Mouse (Mus musculus): ENCODE results near the gene Cryl1. TPM values are rescaled to one million over a fixed set of nuclear protein-coding genes. Genes with fewer than 3 reads are reported as not detected.

Cryl1 gene
- polyA plus RNA-seq, 1 experiment from 2014 or later = 10.8 TPM

Other genes with a start within 250 kb of the Cryl1 start
- 6.3 TPM in 2 replicates for gene Ift88, start 25.5 kb upstream of the Cryl1 start, polyA plus RNA-seq (2015; fragmentation: Nextera tagmentation; extraction: Ambion mirVana)
- 2.1 and 2.9 TPM in 2 replicates for gene Il17d, start 126.2 kb upstream of the Cryl1 start, polyA plus RNA-seq (2015; fragmentation: Nextera tagmentation; extraction: Ambion mirVana)
- gene Eef1akmt1, start 173.1 kb upstream of the Cryl1 start, polyA plus RNA-seq (2015; fragmentation: Nextera tagmentation; extraction: Ambion mirVana) = 63.3 and 69.0 TPM in 2 replicates